Mouse (Mus musculus): ENCODE results near the gene Polr1e.
"Not testable (repeated sequence)": the region's sequence is repeated elsewhere in the genome, so short reads cannot be mapped to it uniquely, and the experiment has no call there.

Gene Polr1e

DNA sequence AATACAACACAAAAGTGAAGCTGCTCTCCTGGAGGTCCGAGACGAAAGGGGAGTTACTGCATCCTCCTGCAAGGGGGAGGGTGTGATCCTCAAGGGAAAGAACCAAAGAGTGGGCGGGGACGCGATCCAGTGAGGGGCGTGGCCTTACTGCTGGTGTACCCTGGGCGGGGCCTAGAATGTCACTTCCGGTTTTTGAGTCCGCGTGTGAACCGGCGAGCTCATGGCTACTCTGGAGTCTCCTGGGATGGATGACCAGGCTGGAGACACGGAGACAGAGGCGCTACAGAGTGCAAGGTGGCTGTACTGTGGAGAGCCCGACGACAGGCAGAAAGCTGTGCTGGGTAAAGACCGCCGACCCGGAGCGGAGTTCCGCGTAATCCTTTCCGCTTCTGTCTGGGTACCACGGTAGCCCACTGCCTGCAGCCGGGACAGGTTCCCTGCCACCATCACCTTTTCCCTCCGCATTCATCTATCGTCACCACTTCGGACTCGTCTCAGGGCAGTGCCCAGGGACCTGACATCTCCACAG lies at the start of gene Polr1e:
TSS of gene Polr1e (plus strand) at position 132 of the 529 bp plus-strand sequence.
- DNase-seq (ENCODE audit: low read depth, low spot score): peak; percentile 80

DNA sequence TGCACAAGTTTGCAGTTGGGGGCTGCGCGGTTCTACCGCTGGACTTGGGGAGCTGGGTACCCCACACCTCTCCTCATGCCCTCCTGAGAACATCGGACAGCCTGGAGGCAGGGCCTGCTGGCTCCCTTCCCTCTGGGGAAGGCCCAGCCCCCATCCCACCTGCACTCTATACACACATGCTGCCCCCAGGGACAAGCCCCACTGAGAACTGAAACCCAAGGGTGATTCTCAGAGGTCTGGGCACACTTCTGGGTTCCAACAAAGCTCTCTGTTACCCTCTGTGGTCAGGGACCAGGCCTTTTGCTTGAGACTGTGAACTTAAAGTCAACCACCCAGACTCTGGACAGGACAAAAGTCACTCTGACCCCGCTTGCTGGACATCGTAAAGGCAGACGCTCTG lies 48.3 kb upstream of the Polr1e start:
- DNase-seq (ENCODE audit: low read depth, low spot score): no peak

DNA sequence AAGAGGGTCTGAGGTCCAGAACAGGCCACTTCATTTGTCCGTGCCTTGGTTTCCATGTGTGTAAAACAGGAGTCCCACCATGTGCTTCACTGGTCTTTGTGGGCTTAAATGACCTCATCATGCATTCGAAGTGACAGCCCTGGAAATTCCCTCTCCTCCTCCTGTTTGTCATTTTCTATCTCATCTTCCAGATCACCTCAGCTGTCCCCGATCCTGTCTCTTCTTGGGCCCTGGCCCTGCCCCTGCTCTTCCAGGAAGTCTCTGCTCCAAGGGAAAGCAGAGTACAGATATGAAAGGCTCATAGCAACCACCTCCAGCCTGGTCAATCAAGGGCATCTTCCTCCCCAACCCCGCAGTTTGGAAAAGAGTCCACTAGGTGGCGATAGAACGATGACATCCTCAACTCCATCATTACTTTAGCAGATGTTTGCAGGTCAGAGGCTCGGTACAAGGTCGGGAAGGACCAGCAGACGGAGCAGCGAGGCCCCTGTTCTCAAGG lies 47.7 kb upstream of the Polr1e start:
- no peak for DNase-seq (ENCODE audit: low read depth, low spot score)

DNA sequence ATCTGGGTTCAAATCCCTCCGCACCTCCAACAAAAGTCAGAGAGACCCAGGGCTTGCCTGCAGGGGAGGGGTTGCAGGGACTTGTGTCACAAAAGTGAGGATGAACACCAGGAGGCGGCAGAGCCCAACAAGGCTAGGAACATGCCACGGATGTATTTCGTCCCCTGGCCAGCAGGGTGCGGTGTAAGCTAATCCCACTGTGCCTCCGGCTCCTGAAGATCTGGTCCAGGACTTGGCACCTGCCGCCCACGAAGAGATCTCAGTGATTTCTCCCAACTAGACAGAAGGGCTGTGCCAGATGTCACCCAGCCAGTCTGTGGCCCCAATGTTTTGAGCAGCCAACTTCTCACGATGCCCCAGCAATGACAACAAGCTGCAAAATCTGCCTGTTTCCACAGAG lies 44.9 kb upstream of the Polr1e start:
- peak; percentile 69 for DNase-seq (ENCODE audit: low read depth, low spot score)

DNA sequence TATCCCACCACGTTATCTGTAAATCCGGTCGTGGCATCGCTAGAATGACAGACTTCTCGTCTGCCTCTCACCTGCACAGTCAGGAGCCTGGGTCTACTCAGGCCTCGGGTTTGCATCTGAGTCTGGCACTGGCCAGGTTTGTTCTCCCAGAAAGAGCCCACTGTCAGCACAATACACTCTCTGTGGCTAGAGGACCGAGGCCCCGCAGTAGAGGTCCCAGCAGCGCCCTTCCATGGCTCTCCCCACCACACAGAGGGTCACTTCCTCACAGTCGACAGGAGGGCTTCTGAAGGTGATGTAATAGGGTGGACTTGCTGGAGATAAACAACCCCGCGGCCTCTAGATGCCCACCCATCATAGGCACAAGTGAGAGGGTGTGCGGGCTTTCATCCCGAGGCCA lies 44.5 kb upstream of the Polr1e start:
- DNase-seq (ENCODE audit: low read depth, low spot score): no peak

DNA sequence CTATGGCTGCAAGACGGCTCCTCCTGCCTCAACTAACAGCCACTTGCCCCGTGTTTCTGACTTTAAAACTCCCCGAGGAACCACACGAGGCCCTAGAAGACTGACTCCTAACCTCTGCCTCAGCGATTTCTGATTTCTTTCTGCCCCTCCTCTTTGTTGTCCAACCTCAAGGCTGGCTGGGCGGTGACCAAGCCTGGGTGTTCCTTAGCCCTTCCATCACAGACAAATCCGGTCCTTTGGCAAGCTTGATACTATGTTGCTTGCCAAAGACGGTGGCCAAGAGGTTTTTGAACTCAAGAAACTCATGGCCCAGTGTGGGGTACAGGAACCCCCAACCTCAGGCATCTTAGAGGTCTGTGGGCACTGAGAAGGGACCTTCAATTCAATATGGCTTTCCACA lies 44.1 kb upstream of the Polr1e start:
- no peak for DNase-seq (ENCODE audit: low read depth, low spot score)

DNA sequence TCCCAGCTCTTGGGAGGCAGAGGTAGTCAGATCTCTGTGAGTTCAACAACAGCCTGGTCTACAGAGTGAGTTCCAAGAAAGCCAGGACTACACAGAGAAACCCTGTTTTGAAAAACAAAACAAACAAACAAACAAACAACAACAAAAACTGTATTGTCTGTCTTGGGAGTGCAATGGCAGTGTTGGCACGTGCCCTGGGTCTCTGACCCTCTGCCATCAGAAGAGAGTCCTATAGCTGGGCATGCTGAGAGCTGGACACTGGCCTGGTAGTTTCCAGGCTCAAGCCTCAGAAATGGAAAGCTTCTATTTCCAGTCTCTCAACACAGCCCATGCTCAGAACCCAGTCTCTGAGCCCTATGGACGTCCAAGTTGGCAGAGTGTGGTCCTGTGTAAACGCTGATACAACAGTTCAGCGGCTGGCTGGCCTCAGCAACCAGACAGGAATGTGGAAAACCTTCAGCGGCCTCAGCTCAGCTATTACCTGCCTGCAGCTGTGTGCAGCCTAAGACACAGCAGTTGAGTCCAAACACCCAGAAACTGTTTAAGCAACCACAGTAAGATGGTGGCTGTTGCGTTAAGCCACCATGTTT lies 42.3 kb upstream of the Polr1e start:
- DNase-seq (ENCODE audit: low read depth, low spot score): no peak

DNA sequence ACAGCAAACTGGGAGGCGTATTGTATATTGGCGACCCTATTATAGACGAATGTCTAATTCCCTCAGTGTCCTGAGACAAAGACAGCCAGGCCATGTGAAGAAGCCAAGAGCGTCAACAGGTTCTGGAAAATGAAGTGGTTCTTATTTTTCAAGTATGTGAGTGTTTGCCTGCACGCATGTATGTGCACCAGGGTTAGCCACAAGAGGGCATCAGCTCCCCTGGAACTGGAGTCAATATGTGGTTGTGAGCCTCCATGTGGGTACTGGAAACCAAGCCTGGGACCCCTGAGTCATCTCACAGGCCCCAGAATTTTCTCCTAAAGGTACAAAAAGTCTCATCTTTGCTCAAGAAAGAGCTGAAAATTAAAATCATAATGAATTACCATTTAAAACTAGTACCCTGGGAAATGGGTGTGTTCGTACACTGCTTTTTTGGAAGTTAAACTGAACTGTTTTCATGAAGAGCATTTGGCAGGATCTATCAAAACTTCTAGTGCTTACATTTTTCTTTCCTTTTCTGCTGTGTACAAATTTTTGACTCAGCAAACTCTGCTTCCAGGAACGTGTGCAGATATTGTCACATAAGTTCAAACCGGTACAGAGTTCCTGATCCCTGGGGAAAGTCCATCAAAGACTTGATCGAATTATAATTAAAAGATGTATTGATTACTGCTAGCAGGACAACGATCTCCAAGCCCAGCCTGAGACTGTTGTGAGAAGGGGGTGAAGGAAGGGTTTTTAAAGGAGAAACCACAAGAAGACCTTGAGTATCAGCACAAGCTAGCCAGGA lies 41.3 kb upstream of the Polr1e start:
- no peak for DNase-seq (ENCODE audit: low read depth, low spot score)

DNA sequence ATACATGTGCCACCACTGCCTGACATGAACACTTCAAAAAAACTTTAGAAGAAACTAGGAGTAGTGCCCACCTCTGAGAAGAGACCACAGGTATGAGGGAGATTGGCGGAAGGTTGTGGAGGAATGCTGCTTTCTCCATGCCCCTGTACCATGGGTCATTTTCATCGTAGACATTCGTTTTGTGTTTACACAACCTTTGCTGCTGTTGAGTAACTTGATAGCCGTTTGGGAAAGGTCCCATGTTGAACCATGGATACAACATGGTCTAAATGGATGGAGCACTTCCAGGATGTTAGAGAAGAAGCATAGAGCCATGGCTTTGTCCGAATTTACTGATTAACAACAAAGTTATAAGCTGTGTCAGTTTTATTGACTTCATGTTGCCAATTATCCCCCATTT lies 40.2 kb upstream of the Polr1e start:
- DNase-seq (ENCODE audit: low read depth, low spot score): no peak

DNA sequence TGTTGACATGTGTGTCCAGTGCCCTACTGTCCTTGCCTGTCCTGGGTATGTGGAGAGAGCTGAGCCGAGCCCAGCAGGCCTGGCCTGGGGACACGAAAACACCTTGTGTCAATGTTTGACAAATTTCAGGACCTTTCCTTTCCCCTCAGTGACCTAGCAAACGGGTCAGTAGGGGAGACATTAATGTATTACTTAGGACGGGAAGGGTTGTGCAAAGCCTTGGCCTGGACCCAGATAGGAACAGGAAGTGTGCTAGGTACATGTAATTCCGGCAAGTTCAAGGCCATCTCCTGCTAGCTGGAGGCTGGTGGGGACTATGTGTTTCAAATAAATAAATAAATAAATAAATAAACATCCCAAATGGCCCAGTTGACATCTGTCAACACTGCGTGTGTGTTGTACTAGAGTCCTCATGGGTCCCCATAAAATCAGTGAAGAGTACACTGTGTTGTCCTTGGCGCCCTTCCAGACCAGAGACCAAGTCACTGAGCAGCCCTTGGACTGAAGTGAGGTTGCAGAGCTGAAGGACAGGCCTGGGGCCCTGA lies 38.5 kb upstream of the Polr1e start:
- no peak for DNase-seq (ENCODE audit: low read depth, low spot score)

DNA sequence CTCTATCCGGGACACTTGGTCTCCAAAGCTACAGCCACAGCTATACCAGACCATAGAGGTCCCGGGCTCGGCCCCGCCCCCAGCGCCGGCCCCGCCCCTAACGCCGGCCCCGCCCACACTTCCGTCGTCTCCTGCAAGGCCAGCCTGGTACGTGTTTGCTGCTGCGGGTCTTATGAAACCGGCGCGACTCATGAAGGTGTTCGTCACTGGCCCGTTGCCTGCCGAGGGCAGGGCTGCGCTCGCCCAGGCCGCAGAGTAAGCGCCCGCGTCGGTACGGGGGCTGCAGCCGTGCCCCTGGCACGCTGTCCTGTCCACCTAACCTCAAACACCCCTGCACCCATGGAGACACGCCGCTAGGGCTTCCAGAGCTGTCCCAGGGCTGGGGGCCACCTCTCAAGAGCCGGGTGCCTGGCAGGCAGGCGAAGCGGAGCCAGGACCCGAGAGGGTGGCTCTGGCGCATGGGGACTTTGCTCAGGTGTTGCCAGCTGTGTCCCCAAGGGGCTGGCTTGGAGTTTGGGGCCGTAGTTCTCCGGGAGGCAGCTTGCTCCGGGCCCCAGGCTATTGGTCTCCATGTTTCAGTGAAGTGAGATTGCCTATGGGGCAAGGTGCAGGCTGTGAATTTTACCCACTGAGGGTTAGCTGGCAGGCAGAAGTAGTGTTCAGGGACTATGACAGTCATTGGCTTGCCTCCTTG lies 37.0 kb upstream of the Polr1e start, which contains the start of gene Grhpr:
TSS of gene Grhpr (plus strand) at position 116 of the 694 bp plus-strand sequence.
- peak; percentile 63 for DNase-seq (ENCODE audit: low read depth, low spot score)

DNA sequence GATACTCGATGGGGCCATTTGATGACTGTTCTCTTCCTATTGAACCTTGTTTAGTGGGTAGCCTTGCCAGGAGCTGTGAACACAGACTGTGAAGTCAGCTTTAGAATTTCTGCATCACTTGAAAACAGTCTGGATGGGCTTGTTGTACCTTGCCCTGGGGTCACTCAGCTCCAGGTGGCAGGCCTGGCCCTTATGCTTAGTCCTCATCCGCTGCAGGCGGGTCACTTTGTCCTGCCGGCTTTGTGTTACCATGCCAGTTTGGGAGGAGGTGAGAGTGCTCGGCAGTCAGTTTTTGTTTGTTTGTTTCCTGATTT lies 36.5 kb upstream of the Polr1e start:
- no peak for DNase-seq (ENCODE audit: low read depth, low spot score)

DNA sequence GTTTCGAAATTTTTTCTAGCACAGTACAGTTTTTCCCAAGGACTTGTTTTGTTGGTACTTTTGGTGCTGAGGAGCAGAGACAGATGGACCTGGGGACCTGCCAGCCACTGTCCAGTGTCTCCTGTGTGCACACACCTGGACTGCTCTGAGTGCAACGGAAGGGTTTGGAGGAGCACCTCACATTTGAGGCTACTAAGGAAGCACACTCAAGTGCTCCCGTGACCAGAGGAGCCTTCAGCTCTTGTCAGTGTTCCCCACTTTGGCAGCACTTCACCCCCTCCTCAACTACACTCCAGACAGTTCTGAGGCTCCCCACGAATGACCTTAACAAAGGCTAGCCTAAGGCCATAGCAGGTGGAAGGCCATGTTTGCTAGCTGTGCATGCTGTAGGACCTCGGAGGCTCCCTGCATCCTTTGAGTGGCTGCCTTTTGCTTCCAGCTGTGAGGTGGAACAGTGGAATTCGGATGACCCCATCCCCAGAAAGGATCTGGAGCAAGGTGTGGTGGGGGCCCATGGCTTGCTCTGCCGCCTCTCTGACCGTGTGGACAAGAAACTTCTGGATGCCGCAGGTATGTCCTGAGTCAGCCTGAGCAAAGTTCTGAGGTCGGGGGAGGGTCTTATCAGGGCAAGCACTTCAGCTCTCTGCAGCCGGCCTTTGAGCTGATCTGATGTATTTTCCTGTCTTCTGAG lies 35.8 kb upstream of the Polr1e start:
- DNase-seq (ENCODE audit: low read depth, low spot score): no peak

DNA sequence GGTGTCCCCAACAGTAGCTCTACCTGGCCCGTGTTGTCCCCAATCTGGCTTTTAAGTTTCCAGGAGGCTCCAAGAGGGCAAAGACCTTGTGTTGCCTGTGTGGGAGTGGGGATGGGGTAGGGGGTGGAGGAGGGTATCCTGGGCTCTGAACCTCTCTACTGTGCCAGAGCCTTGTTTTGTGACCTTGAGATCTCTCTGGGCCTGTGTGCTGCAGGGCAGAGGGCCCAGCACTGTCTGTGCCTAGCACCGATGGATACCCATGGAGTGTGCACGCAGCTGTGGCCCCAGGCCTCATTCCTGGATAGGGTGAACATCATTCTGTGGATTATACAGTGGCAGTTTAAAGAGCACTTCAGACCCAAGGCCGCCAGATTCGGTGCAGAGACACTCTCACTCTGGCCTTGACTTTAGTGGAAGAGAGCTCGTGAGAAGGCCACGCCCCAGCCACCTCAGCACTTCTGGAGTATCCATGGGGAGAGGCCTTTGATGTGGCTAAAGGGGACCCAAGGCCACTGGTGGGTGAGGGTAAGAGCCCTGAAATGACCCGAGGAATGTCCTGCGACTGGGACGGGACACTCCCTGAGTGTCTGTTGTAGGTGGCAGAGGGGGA lies 35.1 kb upstream of the Polr1e start:
- DNase-seq (ENCODE audit: low read depth, low spot score): no peak

DNA sequence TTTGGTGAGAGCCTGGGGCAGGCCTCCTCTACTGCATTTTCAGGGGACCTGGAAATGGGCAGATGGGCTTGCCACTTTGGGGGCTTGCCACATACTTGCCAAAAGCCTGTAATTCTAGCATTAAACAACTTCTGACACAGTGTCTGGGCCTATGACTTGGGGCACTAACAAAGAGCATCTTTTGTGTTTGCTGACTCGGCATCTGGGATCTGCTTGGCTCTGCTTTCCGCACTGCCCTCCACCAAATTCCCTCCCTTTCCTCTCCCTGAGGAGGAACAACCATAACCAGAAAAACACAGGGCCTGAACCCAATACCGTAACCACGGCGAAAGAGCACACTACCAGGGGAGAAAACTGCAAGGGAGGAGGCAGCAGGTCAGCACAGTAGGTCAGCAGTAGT lies 27.8 kb upstream of the Polr1e start:
- DNase-seq (ENCODE audit: low read depth, low spot score): no peak

DNA sequence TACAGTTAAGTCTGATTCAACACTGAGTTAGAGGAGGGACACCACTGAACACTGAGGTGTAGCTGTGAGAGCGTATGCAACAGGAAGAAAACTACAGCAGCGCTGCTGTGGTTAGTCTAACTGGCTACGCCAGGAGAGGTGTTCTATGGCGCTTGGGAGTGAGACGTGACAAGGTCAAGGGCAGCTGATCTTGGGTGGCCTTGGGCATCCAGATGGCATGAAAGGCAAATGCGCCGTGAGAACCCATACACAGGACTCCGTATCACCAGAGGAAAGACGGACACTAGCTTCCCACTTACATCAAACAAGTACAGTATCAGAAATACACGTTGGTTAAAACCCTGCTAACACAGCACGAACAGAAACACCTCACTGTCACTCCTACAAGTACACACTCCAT lies 26.1 kb upstream of the Polr1e start:
- not testable (repeated sequence) for DNase-seq (ENCODE audit: low read depth, low spot score)

DNA sequence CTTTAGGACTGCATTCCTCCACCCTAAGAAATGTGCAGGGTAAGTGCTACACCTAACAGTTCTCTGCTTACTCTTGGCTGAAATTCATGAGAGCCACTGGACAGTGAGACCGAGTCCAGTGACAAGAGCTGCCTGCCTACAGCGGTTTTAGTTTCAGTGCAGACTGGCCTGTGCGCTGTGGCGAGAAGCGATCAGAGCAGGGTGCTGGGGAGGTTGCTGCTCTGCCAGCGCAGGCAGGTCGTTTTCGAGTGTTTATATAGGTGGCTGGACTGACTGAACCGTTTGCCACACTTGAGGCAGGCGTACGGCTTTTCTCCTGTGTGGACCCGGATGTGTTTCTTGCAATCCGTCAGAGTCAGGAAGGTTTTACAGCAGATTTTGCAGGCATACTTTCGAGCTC lies 25.2 kb upstream of the Polr1e start:
- DNase-seq (ENCODE audit: low read depth, low spot score): not testable (repeated sequence)

DNA sequence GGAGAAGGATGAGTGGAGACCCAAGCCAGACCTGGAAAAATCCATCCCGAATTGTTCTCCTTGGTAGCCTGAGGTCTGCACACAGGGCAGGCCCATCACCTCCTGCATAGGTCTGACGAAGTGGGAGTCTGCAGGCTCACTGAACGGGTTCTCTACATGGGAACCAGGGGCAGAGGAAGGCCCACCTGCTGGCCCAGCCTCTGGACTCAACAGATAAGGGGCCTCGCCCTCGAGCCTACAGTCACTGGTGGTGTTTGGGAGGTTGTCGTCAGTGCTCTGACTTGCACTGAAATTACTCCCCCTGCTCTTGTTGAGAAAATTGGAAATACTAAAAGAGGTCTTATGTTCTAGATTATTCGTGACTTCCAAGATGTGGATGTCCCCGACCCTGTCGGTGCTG lies 24.5 kb upstream of the Polr1e start:
- no peak for DNase-seq (ENCODE audit: low read depth, low spot score)

DNA sequence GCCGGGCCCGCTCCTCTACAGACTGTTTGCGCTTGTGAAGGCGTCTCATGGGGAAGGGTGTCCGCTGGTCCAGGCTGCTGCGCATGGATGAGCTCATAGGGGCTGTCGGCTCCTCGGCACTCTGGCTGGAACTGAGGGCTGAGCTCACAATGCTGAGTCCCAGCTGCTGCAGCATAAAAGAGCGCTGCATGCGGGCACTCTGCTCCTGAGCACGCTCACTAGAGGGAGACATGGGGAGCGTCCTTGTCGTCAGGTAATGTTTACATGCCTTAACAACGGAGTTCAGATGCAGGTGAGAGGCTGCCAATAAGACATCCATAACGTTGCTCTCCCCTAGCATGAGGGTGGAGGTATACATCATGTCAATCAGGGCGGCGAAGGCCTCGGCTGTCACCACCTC lies 23.6 kb upstream of the Polr1e start:
- DNase-seq (ENCODE audit: low read depth, low spot score): no peak

DNA sequence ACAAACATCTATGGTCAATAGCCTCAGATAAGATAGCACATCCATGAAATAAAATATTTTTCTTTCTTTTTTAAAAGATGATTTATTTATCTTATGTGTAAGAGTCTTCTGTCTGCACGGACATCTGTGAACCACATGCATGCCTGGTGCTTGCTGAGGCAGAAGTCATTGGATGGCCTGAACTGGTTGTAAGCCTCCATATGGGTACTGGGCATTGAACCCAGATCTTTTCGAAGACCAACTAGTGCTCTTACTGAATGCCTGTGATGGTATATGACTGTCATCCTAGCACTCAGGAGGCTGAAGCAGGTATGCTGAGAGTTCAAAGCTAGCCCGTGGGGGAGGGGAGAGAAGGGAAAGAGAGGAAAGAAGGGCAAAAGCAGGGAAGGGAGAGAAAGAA lies 20.3 kb upstream of the Polr1e start:
- DNase-seq (ENCODE audit: low read depth, low spot score): no peak

DNA sequence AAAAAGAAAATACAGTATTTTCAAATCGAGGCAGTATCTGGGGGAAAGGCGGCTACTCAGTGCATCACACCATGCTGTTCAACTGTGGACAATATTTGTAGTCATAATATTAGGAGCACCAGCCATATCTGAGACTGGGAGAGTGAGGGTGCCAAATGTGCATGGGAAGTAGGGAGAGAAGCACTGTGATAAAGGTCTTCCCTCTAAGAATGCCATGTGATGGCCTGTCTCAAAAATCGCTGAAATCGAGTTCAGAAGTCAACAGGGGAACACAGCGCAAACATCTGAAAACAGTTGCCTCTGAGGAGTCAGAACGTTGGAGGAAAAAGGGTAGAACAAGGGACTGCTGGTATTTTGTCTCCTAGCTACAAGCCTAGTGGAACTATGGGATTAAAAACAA lies 18.4 kb upstream of the Polr1e start:
- no peak for DNase-seq (ENCODE audit: low read depth, low spot score)
